Mouse (Mus musculus): ENCODE data around the gene Hpse2. TPM values are rescaled to one million over a fixed set of nuclear protein-coding genes. Genes with fewer than 3 reads are reported as not detected.

The Hpse2 gene
- polyA plus RNA-seq, 1 experiment = 0.05 TPM

DNA sequence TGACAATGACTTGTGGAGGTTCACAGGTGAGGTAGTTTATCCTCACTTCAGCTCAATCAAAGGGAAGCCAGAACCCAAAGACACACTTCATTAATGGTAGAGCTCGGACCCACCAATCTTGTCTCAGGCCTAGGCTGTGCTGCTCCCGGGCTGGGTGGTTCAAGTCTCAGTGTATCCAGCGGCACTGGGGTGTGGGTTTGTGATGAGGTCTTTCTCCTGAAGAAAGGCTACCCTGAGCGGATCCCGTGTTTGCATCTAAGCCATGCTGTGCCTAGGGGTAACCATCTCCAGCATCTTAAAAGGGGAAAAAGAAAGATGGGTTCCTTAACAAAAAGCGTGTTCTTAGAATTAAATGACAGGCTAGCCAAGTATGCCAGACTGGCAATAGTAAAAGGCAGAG lies 484.3 kb downstream of the Hpse2 start:
- 93% methylated on average over 6 of the region's 6 CpGs for WGBS
- no peaks in the 10 kb centered on the region for H3K4me1 ChIP-seq (ENCODE audit: control insufficient read depth, insufficient read depth, low read length)
- DNase-seq = no peak
- no peaks in the 10 kb centered on the region for H3K36me3 ChIP-seq (ENCODE audit: control insufficient read depth, insufficient read depth, low read length)
- no peaks in the 10 kb centered on the region for H3K27me3 ChIP-seq (replicated peaks; ENCODE audit: control insufficient read depth, insufficient read depth, low read length)
- no peak overlapping the region for H3K27ac ChIP-seq (ENCODE audit: insufficient read depth, low read depth, low read length)
- TF ChIP-seq POLR2A (IDR thresholded peaks at IDR 0.05; ENCODE audit: low read depth, low read length) (no peak), CTCF (conservative IDR thresholded peaks at IDR 0.05; ENCODE audit: insufficient read depth, insufficient read length, low read depth, low read length) (no peak)
- H3K4me3 ChIP-seq (ENCODE audit: insufficient read depth, low read depth, low read length) = no peak overlapping the region

DNA sequence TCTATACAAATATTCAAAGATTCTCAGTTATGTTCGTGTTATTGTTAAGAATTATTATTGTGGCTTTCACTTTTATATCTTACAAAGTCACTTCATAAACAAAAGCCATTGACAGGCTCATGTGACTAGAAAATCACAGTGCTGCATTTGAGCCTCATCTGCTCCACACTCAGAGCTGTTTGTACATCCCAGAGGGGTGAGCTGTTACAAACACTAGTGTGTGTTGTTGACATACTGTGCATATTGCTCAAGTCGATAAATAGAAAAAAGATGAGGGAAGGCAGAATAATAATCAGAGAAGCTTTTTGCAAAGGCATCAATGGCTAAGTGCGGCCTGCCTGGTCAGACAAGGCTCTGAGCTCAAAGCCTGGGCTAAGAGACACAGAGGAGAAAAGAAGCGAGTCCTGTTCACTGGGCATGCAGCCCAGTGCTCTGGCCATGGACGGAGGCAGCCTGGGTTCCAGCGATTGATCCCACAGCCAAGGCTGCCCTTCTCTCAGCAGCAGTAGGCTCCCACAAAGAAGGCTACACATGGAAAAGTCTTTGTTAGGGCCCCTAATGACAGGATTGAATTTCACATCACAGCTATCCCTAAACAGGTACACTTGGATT lies 485.6 kb downstream of the Hpse2 start:
- Histone ChIP-seq H3K4me1 (ENCODE audit: control insufficient read depth, insufficient read depth, low read length) (no peaks in the 10 kb centered on the region), H3K4me3 (ENCODE audit: insufficient read depth, low read depth, low read length) (no peak overlapping the region), H3K36me3 (ENCODE audit: control insufficient read depth, insufficient read depth, low read length) (no peaks in the 10 kb centered on the region), H3K27me3 (replicated peaks; ENCODE audit: control insufficient read depth, insufficient read depth, low read length) (no peaks in the 10 kb centered on the region), H3K27ac (ENCODE audit: insufficient read depth, low read depth, low read length) (no peak overlapping the region)
- TF ChIP-seq POLR2A (IDR thresholded peaks at IDR 0.05; ENCODE audit: low read depth, low read length) (no peak), CTCF (conservative IDR thresholded peaks at IDR 0.05; ENCODE audit: insufficient read depth, insufficient read length, low read depth, low read length) (no peak)
- DNase-seq = no peak
- WGBS = 73% methylated on average over 6 of the region's 6 CpGs

- H3K27ac ChIP-seq (ENCODE audit: insufficient read depth, low read depth, low read length) = peak overlapping the region; percentile 46
- H3K27me3 ChIP-seq (replicated peaks; ENCODE audit: control insufficient read depth, insufficient read depth, low read length) = no peaks in the 10 kb centered on the region
- WGBS = 52% methylated on average over 5 of the region's 5 CpGs
- no peak for TF ChIP-seq CTCF (conservative IDR thresholded peaks at IDR 0.05; ENCODE audit: insufficient read depth, insufficient read length, low read depth, low read length)
- no peak for TF ChIP-seq POLR2A (IDR thresholded peaks at IDR 0.05; ENCODE audit: low read depth, low read length)
- DNase-seq = peak; percentile 9
- H3K4me3 ChIP-seq (ENCODE audit: insufficient read depth, low read depth, low read length) = no peak overlapping the region
- H3K4me1 ChIP-seq (ENCODE audit: control insufficient read depth, insufficient read depth, low read length) = no peaks in the 10 kb centered on the region
- no peaks in the 10 kb centered on the region for H3K36me3 ChIP-seq (ENCODE audit: control insufficient read depth, insufficient read depth, low read length)
These were observed 496.6 kb downstream of the Hpse2 start for GRCm38 (mm10) chr19:42891599-42891998.

DNA sequence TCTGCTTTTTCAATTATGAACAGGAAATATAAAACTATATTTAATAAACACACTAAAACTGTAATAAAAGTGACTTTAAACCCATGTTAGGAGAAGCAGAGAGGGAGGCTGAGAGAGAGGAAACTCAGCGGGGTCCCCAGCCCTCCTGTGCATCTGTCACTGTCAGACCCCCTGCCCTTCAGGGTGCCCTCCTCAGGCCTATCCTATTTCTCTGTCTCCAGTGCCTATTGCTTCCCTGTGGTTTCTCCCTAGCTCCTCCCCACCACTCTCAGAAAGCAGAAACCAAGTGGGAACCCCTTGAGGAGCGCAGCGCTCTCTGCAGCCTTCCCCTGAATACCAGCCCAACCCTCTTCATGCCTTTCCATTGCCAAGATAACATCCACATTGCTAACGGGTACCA lies 510.5 kb downstream of the Hpse2 start:
- WGBS = 47% methylated on average over 4 of the region's 4 CpGs
- no peaks in the 10 kb centered on the region for H3K4me1 ChIP-seq (ENCODE audit: control insufficient read depth, insufficient read depth, low read length)
- no peaks in the 10 kb centered on the region for H3K27me3 ChIP-seq (replicated peaks; ENCODE audit: control insufficient read depth, insufficient read depth, low read length)
- no peak for TF ChIP-seq POLR2A (IDR thresholded peaks at IDR 0.05; ENCODE audit: low read depth, low read length)
- TF ChIP-seq CTCF (conservative IDR thresholded peaks at IDR 0.05; ENCODE audit: insufficient read depth, insufficient read length, low read depth, low read length) = no peak
- H3K4me3 ChIP-seq (ENCODE audit: insufficient read depth, low read depth, low read length) = no peak overlapping the region
- no peaks in the 10 kb centered on the region for H3K36me3 ChIP-seq (ENCODE audit: control insufficient read depth, insufficient read depth, low read length)
- no peak overlapping the region for H3K27ac ChIP-seq (ENCODE audit: insufficient read depth, low read depth, low read length)
- no peak for DNase-seq

GRCm38 (mm10) chr19:42876563-42876962 lies 511.6 kb downstream of the Hpse2 start:
- H3K27ac ChIP-seq (ENCODE audit: insufficient read depth, low read depth, low read length) = no peak overlapping the region
- no peak overlapping the region for H3K4me3 ChIP-seq (ENCODE audit: insufficient read depth, low read depth, low read length)
- no peaks in the 10 kb centered on the region for H3K27me3 ChIP-seq (replicated peaks; ENCODE audit: control insufficient read depth, insufficient read depth, low read length)
- H3K4me1 ChIP-seq (ENCODE audit: control insufficient read depth, insufficient read depth, low read length) = no peaks in the 10 kb centered on the region
- no peaks in the 10 kb centered on the region for H3K36me3 ChIP-seq (ENCODE audit: control insufficient read depth, insufficient read depth, low read length)
- WGBS = 87% methylated on average over 4 of the region's 4 CpGs
- TF ChIP-seq POLR2A (IDR thresholded peaks at IDR 0.05; ENCODE audit: low read depth, low read length) (no peak), CTCF (conservative IDR thresholded peaks at IDR 0.05; ENCODE audit: insufficient read depth, insufficient read length, low read depth, low read length) (no peak)
- DNase-seq = no peak

DNA sequence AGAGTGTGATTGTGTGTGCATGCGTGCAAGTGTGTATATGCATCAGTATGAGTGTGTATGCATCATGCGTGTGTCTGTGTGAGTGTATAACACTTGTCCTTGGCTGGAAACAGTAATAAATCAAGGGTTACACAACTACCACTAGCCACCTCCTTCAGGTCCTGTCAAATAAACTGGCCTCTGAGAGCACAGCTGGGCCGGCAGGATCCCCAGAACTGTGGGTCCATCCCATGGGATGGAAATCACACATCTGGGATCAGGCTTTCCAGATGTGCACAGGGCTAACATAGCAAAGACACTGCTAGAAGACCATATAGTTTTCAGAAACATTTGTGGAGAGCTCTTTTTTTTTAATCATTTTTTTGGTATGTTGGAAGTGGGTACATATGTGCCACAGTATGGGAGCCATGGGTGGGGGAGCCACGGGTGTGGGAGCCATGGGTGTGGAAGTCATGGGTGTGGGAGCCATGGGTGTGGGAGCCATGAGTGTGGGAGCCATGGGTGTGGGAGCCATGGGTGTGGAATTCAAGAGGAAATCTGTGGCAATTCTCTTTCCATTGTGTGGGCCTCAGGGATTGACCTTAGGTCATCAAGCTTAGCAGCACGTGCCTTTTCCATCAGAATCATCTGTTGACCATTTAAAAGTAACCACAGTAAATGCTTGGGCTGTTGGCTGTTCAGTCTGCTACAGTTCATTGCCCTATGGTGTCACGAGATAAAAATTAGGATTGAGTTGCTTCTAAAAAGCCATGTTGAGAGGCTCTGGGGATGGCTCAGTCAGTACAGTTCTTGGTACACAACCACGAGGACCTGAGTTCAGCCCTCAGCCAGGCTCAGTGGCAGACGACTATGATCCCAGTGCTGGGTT lies 518.3 kb downstream of the Hpse2 start:
- no peak for DNase-seq
- WGBS = 81% methylated on average over 8 of the region's 8 CpGs
- no peaks in the 10 kb centered on the region for H3K36me3 ChIP-seq (ENCODE audit: control insufficient read depth, insufficient read depth, low read length)
- no peak for TF ChIP-seq CTCF (conservative IDR thresholded peaks at IDR 0.05; ENCODE audit: insufficient read depth, insufficient read length, low read depth, low read length)
- no peak for TF ChIP-seq POLR2A (IDR thresholded peaks at IDR 0.05; ENCODE audit: low read depth, low read length)
- no peaks in the 10 kb centered on the region for H3K4me1 ChIP-seq (ENCODE audit: control insufficient read depth, insufficient read depth, low read length)
- no peaks in the 10 kb centered on the region; the same call in 1 of the 2 replicates for H3K27me3 ChIP-seq (replicated peaks; ENCODE audit: control insufficient read depth, insufficient read depth, low read length)
- no peak overlapping the region for H3K4me3 ChIP-seq (ENCODE audit: insufficient read depth, low read depth, low read length)
- no peak overlapping the region for H3K27ac ChIP-seq (ENCODE audit: insufficient read depth, low read depth, low read length)

DNA sequence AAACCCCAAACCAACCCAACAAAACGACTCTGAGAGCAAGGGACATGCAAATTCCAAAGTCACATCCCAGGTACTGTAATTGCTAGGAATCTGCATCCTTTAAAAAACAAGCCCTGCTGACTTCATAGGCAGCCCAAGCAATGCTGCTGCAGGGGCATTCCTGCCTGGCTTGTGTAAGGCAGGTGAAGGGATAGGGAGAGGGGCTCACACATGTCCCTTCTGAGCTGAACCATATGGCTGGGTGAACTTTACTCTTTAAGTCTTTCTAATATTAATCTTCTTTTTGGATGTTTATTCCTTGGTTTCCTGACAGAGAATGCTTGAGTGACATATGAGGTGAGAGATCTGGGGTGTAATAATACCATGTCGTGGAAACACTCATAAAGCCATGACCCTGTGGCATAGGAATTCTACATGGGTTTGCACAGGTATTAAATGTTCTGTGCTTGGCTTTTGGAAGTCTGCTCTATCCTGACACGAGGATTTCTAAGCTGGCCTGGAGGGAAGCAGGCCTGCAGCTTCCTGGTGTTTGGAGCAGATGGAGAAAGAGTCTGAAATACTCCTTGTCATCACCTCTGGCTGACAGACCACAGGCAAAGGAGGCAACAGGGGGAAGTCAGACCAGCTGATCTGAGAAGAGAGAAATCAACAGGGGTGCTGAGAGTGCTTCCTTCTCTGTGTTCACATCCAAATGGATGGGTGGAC lies 519.0 kb downstream of the Hpse2 start:
- TF ChIP-seq CTCF (conservative IDR thresholded peaks at IDR 0.05; ENCODE audit: insufficient read depth, insufficient read length, low read depth, low read length) = no peak
- no peak for TF ChIP-seq POLR2A (IDR thresholded peaks at IDR 0.05; ENCODE audit: low read depth, low read length)

More for the DNA sequence above, 519.0 kb downstream of the Hpse2 start:
- no peak for DNase-seq
- Histone ChIP-seq H3K36me3 (ENCODE audit: control insufficient read depth, insufficient read depth, low read length) (no peaks in the 10 kb centered on the region), H3K27ac (ENCODE audit: insufficient read depth, low read depth, low read length) (no peak overlapping the region), H3K4me3 (ENCODE audit: insufficient read depth, low read depth, low read length) (no peak overlapping the region), H3K27me3 (replicated peaks; ENCODE audit: control insufficient read depth, insufficient read depth, low read length) (no peaks in the 10 kb centered on the region; the same call in 1 of the 2 replicates), H3K4me1 (ENCODE audit: control insufficient read depth, insufficient read depth, low read length) (no peaks in the 10 kb centered on the region)
- 46% methylated on average over 3 of the region's 3 CpGs for WGBS

All from kidney, adult 2 months (tissue).